Mouse (Mus musculus): ENCODE data around the gene Pglyrp2.
A peak's percentile ranks its signal among the peaks of the same experiment; 100 is the strongest.

GRCm38 (mm10) chr17:32364331-32364730 lies 59.6 kb downstream of the Pglyrp2 start:
- TF ChIP-seq CTCF (IDR thresholded peaks at IDR 0.05; ENCODE audit: borderline replicate concordance, control insufficient read depth, extremely low read depth, insufficient read depth, low read length, poor library complexity) (peak; percentile 44; the same call in 1 of the 2 replicates), POLR2A (IDR thresholded peaks at IDR 0.05; ENCODE audit: control insufficient read depth, extremely low read depth, insufficient read depth, low read length, poor library complexity) (peak; percentile 39; the same call in 1 of the 2 replicates)

Measured in thymus, adult 2 months (tissue).